Mouse (Mus musculus) heart, embryonic 14.5 days (tissue): ENCODE data around the gene Crnkl1. TPM values are rescaled to one million over a fixed set of nuclear protein-coding genes. Genes with fewer than 3 reads are reported as not detected.

Source experiments
- ATAC-seq: fragments of 200-750 bp; cut with Nextera tagmentation; 2 replicates; pipeline ENCODE4 v1.8.0; 2017; ENCODE audit warnings: low read depth, moderate TSS enrichment; ENCODE audit not compliant: insufficient number of reproducible peaks, insufficient read depth, low FRiP score
- H3K27ac ChIP-seq, 2 experiments: fragments of 200-500 bp in 1 of 2; fragments of 300-500 bp in 1 of 2; sonication (generic) in 1 of 2; replicated peaks in 1 of 2; 2 replicates each; pipeline ENCODE4 v1.5.1; 2012 to 2014; ENCODE audit warnings: low read depth in 2 of 2, low read length in 2 of 2, control low read depth in 1 of 2, mild to moderate bottlenecking in 1 of 2, mixed read lengths in 1 of 2; ENCODE audit not compliant: control insufficient read depth in 1 of 2, insufficient read depth in 1 of 2
- H3K27me3 ChIP-seq: fragments of 300-500 bp; sonication (generic); 2 replicates; pipeline ENCODE4 v1.6.1; 2014; ENCODE audit warnings: mild to moderate bottlenecking, low read length, control low read depth; ENCODE audit not compliant: control insufficient read depth, insufficient read depth
- H3K36me3 ChIP-seq: fragments of 300-500 bp; sonication (generic); 2 replicates; pipeline ENCODE4 v1.6.1; 2014; ENCODE audit warnings: mild to moderate bottlenecking, control low read depth, low read length, mixed read lengths; ENCODE audit not compliant: control insufficient read depth, insufficient read depth
- H3K4me1 ChIP-seq, 2 experiments: fragments of 200-500 bp in 1 of 2; fragments of 300-500 bp in 1 of 2; sonication (generic) in 1 of 2; 2 replicates each; pipeline ENCODE4 v1.6.1; 2012 to 2014; ENCODE audit warnings: low read length in 2 of 2, control low read depth in 1 of 2, mixed read lengths in 1 of 2; ENCODE audit not compliant: control insufficient read depth in 2 of 2, insufficient read depth in 2 of 2
- H3K4me2 ChIP-seq: fragments of 300-500 bp; sonication (generic); 2 replicates; pipeline ENCODE4 v1.6.1; 2014; ENCODE audit warnings: mild to moderate bottlenecking, low read length
- H3K4me3 ChIP-seq, 2 experiments: fragments of 200-500 bp in 1 of 2; fragments of 300-500 bp in 1 of 2; sonication (generic) in 1 of 2; 2 replicates each; pipeline ENCODE4 v1.5.1; 2012 to 2014; ENCODE audit warnings: low read length in 2 of 2, mild to moderate bottlenecking in 2 of 2, control low read depth in 1 of 2, low read depth in 1 of 2, moderate library complexity in 1 of 2; ENCODE audit not compliant: control insufficient read depth in 1 of 2, insufficient read depth in 1 of 2
- H3K9ac ChIP-seq: fragments of 300-500 bp; sonication (generic); 2 replicates; pipeline ENCODE4 v1.6.1; 2014; ENCODE audit warnings: mild to moderate bottlenecking, low read length
- H3K9me3 ChIP-seq: fragments of 300-500 bp; sonication (generic); 2 replicates; pipeline ENCODE4 v1.6.1; 2016; ENCODE audit warnings: low read length, control low read depth; ENCODE audit not compliant: control insufficient read depth
- WGBS: fragments of 180-500 bp; shearing (Covaris S2); extraction: QIAGEN DNeasy Blood & Tissue Kit; methylation state at CpG from one replicate; pipeline ENCODE4 v1.1.7; 2014; 5-methylcytosine and 5-hydroxymethylcytosine counted together
- polyA plus RNA-seq: library from polyadenylated mRNA; unstranded; fragments of >200 nt; fragmentation: Nextera tagmentation; extraction: Ambion mirVana; gene quantifications from 2 replicates; pipeline ENCODE4 v1.2.1, GENCODE M21; 2014

Crnkl1 gene
- polyA plus RNA-seq, 1 experiment from 2014 or later: 17.7 TPM

- Histone ChIP-seq H3K9ac (no peak overlapping the region), H3K27me3 (no peaks in the 10 kb centered on the region), H3K9me3 (no peaks in the 10 kb centered on the region), H3K4me3 (no peak overlapping the region), H3K4me2 (no peak overlapping the region), H3K27ac (no peak overlapping the region), H3K36me3 (peaks cover 75% of the 10 kb centered on the region), H3K4me1 (peaks cover 15 to 23% of the 10 kb centered on the region in 2 experiments)
- WGBS: 18% methylated on average over 2 of the region's 2 CpGs
- ATAC-seq: no peak
Measured at GRCm38 (mm10) chr2:145882398-145882797, 52.4 kb downstream of the Crnkl1 start.

GRCm38 (mm10) chr2:145881932-145882331 lies 52.9 kb downstream of the Crnkl1 start:
- no peaks in the 10 kb centered on the region for H3K27me3 ChIP-seq
- WGBS: 88% methylated on average over 5 of the region's 5 CpGs
- H3K9ac ChIP-seq: no peak overlapping the region
- no peak overlapping the region for H3K4me3 ChIP-seq
- no peaks in the 10 kb centered on the region for H3K9me3 ChIP-seq
- H3K36me3 ChIP-seq: peaks cover 75% of the 10 kb centered on the region
- ATAC-seq: no peak
- peaks cover 15 to 20% of the 10 kb centered on the region in 2 experiments for H3K4me1 ChIP-seq
- H3K4me2 ChIP-seq: no peak overlapping the region
- H3K27ac ChIP-seq: no peak overlapping the region

- Histone ChIP-seq H3K4me3 (no peak overlapping the region), H3K4me1 (peaks cover 15 to 20% of the 10 kb centered on the region in 2 experiments), H3K27me3 (no peaks in the 10 kb centered on the region), H3K9ac (no peak overlapping the region), H3K27ac (peak overlapping the region in 1 of 2 experiments; percentile 36; a peak in 1 of 4 replicates), H3K36me3 (peaks cover 75% of the 10 kb centered on the region), H3K4me2 (no peak overlapping the region), H3K9me3 (no peaks in the 10 kb centered on the region)
- WGBS: 62% methylated on average over 11 of the region's 11 CpGs
- ATAC-seq: no peak
Measured at GRCm38 (mm10) chr2:145880887-145881747, 53.7 kb downstream of the Crnkl1 start.

GRCm38 (mm10) chr2:145877191-145877590 lies 57.6 kb downstream of the Crnkl1 start:
- WGBS: 85% methylated on average over 3 of the region's 3 CpGs
- H3K4me3 ChIP-seq: no peak overlapping the region

GRCm38 (mm10) chr2:145874879-145875482 lies 59.8 kb downstream of the Crnkl1 start:
- H3K36me3 ChIP-seq: peaks cover 48% of the 10 kb centered on the region
- H3K9ac ChIP-seq: no peak overlapping the region
- no peaks in the 10 kb centered on the region for H3K27me3 ChIP-seq
- no peak overlapping the region for H3K4me3 ChIP-seq
- H3K27ac ChIP-seq: no peak overlapping the region
- H3K4me2 ChIP-seq: no peak overlapping the region
- no peak for ATAC-seq
- H3K9me3 ChIP-seq: no peaks in the 10 kb centered on the region
- 65% methylated on average over 3 of the region's 3 CpGs for WGBS
- H3K4me1 ChIP-seq: peaks cover 0 to 4% of the 10 kb centered on the region in 2 experiments; a peak in 1 of 4 replicates

More at GRCm38 (mm10) chr2:145877191-145877590, 57.6 kb downstream of the Crnkl1 start:
- Histone ChIP-seq H3K36me3 (peaks cover 57% of the 10 kb centered on the region), H3K27ac (no peak overlapping the region), H3K9me3 (no peaks in the 10 kb centered on the region), H3K27me3 (no peaks in the 10 kb centered on the region), H3K4me1 (peaks cover 0 to 4% of the 10 kb centered on the region in 2 experiments; a peak in 2 of 4 replicates), H3K4me2 (no peak overlapping the region), H3K9ac (no peak overlapping the region)
- ATAC-seq: no peak

GRCm38 (mm10) chr2:145873953-145874352 lies 60.9 kb downstream of the Crnkl1 start:
- Histone ChIP-seq H3K27ac (no peak overlapping the region), H3K4me1 (peaks cover 0 to 4% of the 10 kb centered on the region in 2 experiments; a peak in 1 of 4 replicates), H3K9ac (no peak overlapping the region), H3K9me3 (0 out of 2 replicates have a peak, but pooled peaks cover 3% of the 10 kb centered on the region), H3K4me3 (no peak overlapping the region), H3K27me3 (no peaks in the 10 kb centered on the region), H3K36me3 (peaks cover 42% of the 10 kb centered on the region), H3K4me2 (no peak overlapping the region)
- no peak for ATAC-seq
- WGBS: 44% methylated on average over 1 of the region's 1 CpGs

- Histone ChIP-seq H3K9me3 (0 out of 2 replicates have a peak, but pooled peaks cover 3% of the 10 kb centered on the region), H3K27ac (no peak overlapping the region), H3K4me3 (no peak overlapping the region), H3K9ac (no peak overlapping the region), H3K4me2 (no peak overlapping the region), H3K27me3 (no peaks in the 10 kb centered on the region), H3K36me3 (peaks cover 24% of the 10 kb centered on the region), H3K4me1 (peaks cover 0 to 4% of the 10 kb centered on the region in 2 experiments; a peak in 1 of 4 replicates)
- 84% methylated on average over 1 of the region's 1 CpGs for WGBS
- no peak for ATAC-seq
Measured at GRCm38 (mm10) chr2:145872099-145872498, 62.7 kb downstream of the Crnkl1 start.
